Mouse (Mus musculus) mammary gland, adult 2 months (tissue): ENCODE results near the gene Ptk6. TPM values are rescaled to one million over a fixed set of nuclear protein-coding genes. Genes with fewer than 3 reads are reported as not detected.

Source experiments
- polyA plus RNA-seq: library from polyadenylated mRNA; depleted of rRNA; stranded (reverse); fragments of >200 nt; gene quantifications from 2 replicates; pipeline ENCODE4 v1.2.3, GENCODE M21; 2012; ENCODE audit warnings: low replicate concordance; rRNA removed

The Ptk6 gene
- polyA plus RNA-seq: 0.11 and 0.40 TPM in 2 replicates

DNA sequence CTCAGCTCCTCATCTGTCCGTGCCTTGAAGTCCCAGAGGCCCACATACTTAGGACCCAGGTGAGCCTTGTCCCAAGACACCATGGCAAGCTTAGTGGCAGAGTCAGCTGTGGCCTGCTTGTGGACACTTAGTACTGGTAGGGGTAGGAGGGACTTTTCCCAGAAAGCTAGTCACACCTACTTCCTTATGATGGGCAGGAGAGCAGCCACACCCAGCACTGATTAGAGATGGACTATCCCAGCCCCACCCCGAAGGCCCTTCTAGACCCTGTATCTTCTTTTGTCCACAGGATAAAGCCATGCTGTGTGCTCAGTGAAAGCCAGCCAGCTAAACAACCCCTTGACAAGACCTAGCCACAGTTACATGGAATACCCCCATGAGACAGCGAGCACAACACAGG is at the start of gene Ptk6:
Gene Ptk6 (minus strand): TSS at position 368 of the 400 bp plus-strand sequence.

GRCm38 (mm10) chr2:181241602-181242313 is 39.2 kb upstream of the Ptk6 start, which contains the start of gene Helz2:
TSS of gene Helz2 (minus strand) at chr2:181242027.

DNA sequence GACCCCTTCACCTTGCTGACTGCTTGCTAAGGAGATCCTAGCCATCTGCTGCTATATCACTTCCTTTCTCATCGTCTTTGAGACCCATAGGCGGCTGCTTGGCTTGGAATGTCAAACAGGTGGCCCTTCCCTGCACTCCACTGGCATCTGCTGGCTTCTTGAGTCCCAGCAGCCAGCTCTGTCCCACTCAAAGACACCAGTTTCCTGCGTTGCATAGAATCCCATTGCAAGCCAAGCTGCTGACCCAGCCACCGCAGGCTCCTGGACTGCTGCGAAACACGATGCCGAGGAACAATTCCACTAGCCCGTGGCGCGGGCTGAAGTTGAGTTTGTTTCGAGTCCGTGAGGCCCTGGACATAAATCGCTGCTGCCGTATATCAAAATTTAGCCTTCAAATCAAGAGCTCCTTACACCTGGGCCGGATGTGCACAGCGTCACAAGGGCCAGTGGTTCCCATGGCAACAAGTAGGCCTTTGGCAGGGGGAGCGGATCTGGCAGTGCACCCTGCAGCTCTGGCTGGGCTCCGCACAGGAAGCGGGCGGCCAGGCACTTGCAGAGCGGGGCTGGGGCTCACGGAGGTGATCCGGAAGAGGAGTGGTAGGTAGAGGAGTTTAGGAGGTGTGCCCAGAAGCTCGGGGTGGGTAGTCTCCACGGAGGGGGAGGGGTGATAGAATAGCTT is 17.1 kb upstream of the Ptk6 start, which contains the start of gene Fndc11:
Gene Fndc11 (plus strand): TSS at position 476 of the 679 bp plus-strand sequence.

GRCm38 (mm10) chr2:181213021-181213445 is 10.4 kb upstream of the Ptk6 start, which contains the start of gene Srms:
TSS of gene Srms (minus strand) at chr2:181213185.

GRCm38 (mm10) chr2:181187121-181188000 is 15.2 kb downstream of the Ptk6 start, which contains the start of gene Ppdpf:
TSS of gene Ppdpf (plus strand) at chr2:181187247.

GRCm38 (mm10) chr2:181156248-181157121 is 46.1 kb downstream of the Ptk6 start, which contains the start of gene Eef1a2:
TSS of gene Eef1a2 (minus strand) at chr2:181157014.

Other genes starting within 250 kb of the Ptk6 start
- gene Nkain4, start 248.1 kb downstream of the Ptk6 start, polyA plus RNA-seq: 0.88 and 1.0 TPM in 2 replicates
- gene Arfgap1, start 235.6 kb downstream of the Ptk6 start, polyA plus RNA-seq: 47.7 and 59.1 TPM in 2 replicates
- 2.6 and 3.5 TPM in 2 replicates for gene Col20a1, start 216.3 kb downstream of the Ptk6 start, polyA plus RNA-seq
- 0.35 TPM in 1 of 2 replicates, not detected in the other for gene Chrna4, start 159.2 kb downstream of the Ptk6 start, polyA plus RNA-seq
- 0.04 TPM in 1 of 2 replicates, not detected in the other for gene Kcnq2, start 67.5 kb downstream of the Ptk6 start, polyA plus RNA-seq
- gene Eef1a2, start 45.8 kb downstream of the Ptk6 start, polyA plus RNA-seq: 0.16 and 238 TPM in 2 replicates
- 163 and 261 TPM in 2 replicates for gene Ppdpf, start 15.5 kb downstream of the Ptk6 start, polyA plus RNA-seq
- gene Srms, start 10.4 kb upstream of the Ptk6 start, polyA plus RNA-seq: 1.4 and 1.9 TPM in 2 replicates
- 0.27 and 0.34 TPM in 2 replicates for gene Fndc11, start 17.2 kb upstream of the Ptk6 start, polyA plus RNA-seq
- 53.0 and 78.8 TPM in 2 replicates for gene Helz2, start 39.2 kb upstream of the Ptk6 start, polyA plus RNA-seq
- 25.4 and 31.0 TPM in 2 replicates for gene Gmeb2, start 85.2 kb upstream of the Ptk6 start, polyA plus RNA-seq
- 0.12 and 0.30 TPM in 2 replicates for gene Stmn3, start 111.7 kb upstream of the Ptk6 start, polyA plus RNA-seq
- gene Rtel1, start 117.0 kb upstream of the Ptk6 start, polyA plus RNA-seq: 39.3 and 60.7 TPM in 2 replicates
- gene Zgpat, start 162.1 kb upstream of the Ptk6 start, polyA plus RNA-seq: 37.8 and 41.8 TPM in 2 replicates
- gene Arfrp1, start 162.6 kb upstream of the Ptk6 start, polyA plus RNA-seq: 32.9 and 45.7 TPM in 2 replicates
- gene Lime1, start 177.3 kb upstream of the Ptk6 start, polyA plus RNA-seq: 90.2 and 175 TPM in 2 replicates